Mouse (Mus musculus) heart, embryonic 14.5 days (tissue): ENCODE data around the gene Brsk2. TPM values are rescaled to one million over a fixed set of nuclear protein-coding genes. Genes with fewer than 3 reads are reported as not detected.
A peak's percentile ranks its signal among the peaks of the same experiment; 100 is the strongest.

ENCODE experiments used
- ATAC-seq: fragments of 200-750 bp; cut with Nextera tagmentation; 2 replicates; pipeline ENCODE4 v1.8.0; 2017; ENCODE audit warnings: low read depth, moderate TSS enrichment; ENCODE audit not compliant: insufficient number of reproducible peaks, insufficient read depth, low FRiP score
- H3K27ac ChIP-seq, 2 experiments: fragments of 200-500 bp in 1 of 2; fragments of 300-500 bp in 1 of 2; sonication (generic) in 1 of 2; replicated peaks in 1 of 2; 2 replicates each; pipeline ENCODE4 v1.5.1; 2012 to 2014; ENCODE audit warnings: low read depth in 2 of 2, low read length in 2 of 2, control low read depth in 1 of 2, mild to moderate bottlenecking in 1 of 2, mixed read lengths in 1 of 2; ENCODE audit not compliant: control insufficient read depth in 1 of 2, insufficient read depth in 1 of 2
- H3K27me3 ChIP-seq: fragments of 300-500 bp; sonication (generic); 2 replicates; pipeline ENCODE4 v1.6.1; 2014; ENCODE audit warnings: mild to moderate bottlenecking, low read length, control low read depth; ENCODE audit not compliant: control insufficient read depth, insufficient read depth
- H3K36me3 ChIP-seq: fragments of 300-500 bp; sonication (generic); 2 replicates; pipeline ENCODE4 v1.6.1; 2014; ENCODE audit warnings: mild to moderate bottlenecking, control low read depth, low read length, mixed read lengths; ENCODE audit not compliant: control insufficient read depth, insufficient read depth
- H3K4me1 ChIP-seq, 2 experiments: fragments of 200-500 bp in 1 of 2; fragments of 300-500 bp in 1 of 2; sonication (generic) in 1 of 2; 2 replicates each; pipeline ENCODE4 v1.6.1; 2012 to 2014; ENCODE audit warnings: low read length in 2 of 2, control low read depth in 1 of 2, mixed read lengths in 1 of 2; ENCODE audit not compliant: control insufficient read depth in 2 of 2, insufficient read depth in 2 of 2
- H3K4me2 ChIP-seq: fragments of 300-500 bp; sonication (generic); 2 replicates; pipeline ENCODE4 v1.6.1; 2014; ENCODE audit warnings: mild to moderate bottlenecking, low read length
- H3K4me3 ChIP-seq, 2 experiments: fragments of 200-500 bp in 1 of 2; fragments of 300-500 bp in 1 of 2; sonication (generic) in 1 of 2; 2 replicates each; pipeline ENCODE4 v1.5.1; 2012 to 2014; ENCODE audit warnings: low read length in 2 of 2, mild to moderate bottlenecking in 2 of 2, control low read depth in 1 of 2, low read depth in 1 of 2, moderate library complexity in 1 of 2; ENCODE audit not compliant: control insufficient read depth in 1 of 2, insufficient read depth in 1 of 2
- H3K9ac ChIP-seq: fragments of 300-500 bp; sonication (generic); 2 replicates; pipeline ENCODE4 v1.6.1; 2014; ENCODE audit warnings: mild to moderate bottlenecking, low read length
- H3K9me3 ChIP-seq: fragments of 300-500 bp; sonication (generic); 2 replicates; pipeline ENCODE4 v1.6.1; 2016; ENCODE audit warnings: low read length, control low read depth; ENCODE audit not compliant: control insufficient read depth
- WGBS: fragments of 180-500 bp; shearing (Covaris S2); extraction: QIAGEN DNeasy Blood & Tissue Kit; methylation state at CpG from one replicate; pipeline ENCODE4 v1.1.7; 2014; 5-methylcytosine and 5-hydroxymethylcytosine counted together
- polyA plus RNA-seq: library from polyadenylated mRNA; unstranded; fragments of >200 nt; fragmentation: Nextera tagmentation; extraction: Ambion mirVana; gene quantifications from 2 replicates; pipeline ENCODE4 v1.2.1, GENCODE M21; 2014

Brsk2 gene
- polyA plus RNA-seq = 0.27 and 0.69 TPM in 2 replicates

DNA sequence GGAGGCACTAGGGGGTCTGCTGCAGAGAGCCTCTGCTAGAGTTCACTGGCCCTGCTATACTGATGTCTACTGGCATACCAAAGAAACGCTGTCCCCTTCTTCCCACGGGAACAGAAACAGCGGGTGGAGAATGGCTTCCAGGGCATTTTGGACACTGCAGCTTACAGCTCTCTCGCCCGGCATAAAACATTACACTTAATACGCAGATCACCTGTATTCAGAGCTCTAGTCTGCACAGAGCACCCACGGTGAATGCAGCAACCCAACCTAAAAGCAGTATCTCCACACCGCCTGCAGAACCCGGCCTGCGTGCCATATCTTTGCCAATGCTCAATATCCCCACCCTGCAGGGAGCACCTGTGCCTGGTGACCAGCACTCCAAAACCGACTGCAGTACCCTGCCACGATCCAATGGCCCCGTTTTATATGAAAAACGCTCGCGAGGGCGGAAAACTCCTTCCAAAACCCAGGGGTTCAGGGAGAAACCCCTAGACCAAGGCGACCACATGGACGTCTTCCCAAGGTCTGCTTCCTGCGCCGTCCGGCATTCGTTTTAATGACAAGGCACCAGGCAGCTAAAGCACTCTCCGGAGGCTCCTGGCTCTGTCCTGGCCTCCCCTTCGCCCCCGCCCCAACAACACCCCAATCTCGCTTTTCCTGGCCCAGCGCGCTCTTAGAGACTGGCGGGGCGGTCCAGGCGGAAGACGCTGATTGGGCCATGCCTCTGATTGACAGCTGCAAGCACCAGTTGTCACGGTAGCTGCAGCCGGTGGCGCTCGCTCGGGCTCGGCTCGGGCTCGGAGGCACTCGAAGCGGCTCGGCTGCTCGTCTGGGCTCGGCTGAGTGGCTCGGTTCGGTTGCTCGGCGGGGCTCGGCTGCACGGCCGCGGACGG lies at the start of gene Brsk2:
TSS of gene Brsk2 (plus strand) at position 846 of the 893 bp plus-strand sequence.
- no peak within 1 kb of the TSS for H3K27ac ChIP-seq
- H3K4me2 ChIP-seq = peak within 1 kb of the TSS; percentile 91
- H3K9ac ChIP-seq = peak within 1 kb of the TSS; percentile 50
- WGBS = 2% methylated on average over 55 of the region's 55 CpGs
- no peaks in the 10 kb centered on the region for H3K36me3 ChIP-seq
- H3K9me3 ChIP-seq = 0 out of 2 replicates have a peak, but pooled peaks cover 3% of the 10 kb centered on the region
- H3K4me3 ChIP-seq = peak within 1 kb of the TSS; percentile 35 to 48
- ATAC-seq = peak; percentile 86
- H3K27me3 ChIP-seq = peaks cover 92% of the 10 kb centered on the region
- peaks cover 3 to 12% of the 10 kb centered on the region in 2 experiments; a peak in 3 of 4 replicates for H3K4me1 ChIP-seq

DNA sequence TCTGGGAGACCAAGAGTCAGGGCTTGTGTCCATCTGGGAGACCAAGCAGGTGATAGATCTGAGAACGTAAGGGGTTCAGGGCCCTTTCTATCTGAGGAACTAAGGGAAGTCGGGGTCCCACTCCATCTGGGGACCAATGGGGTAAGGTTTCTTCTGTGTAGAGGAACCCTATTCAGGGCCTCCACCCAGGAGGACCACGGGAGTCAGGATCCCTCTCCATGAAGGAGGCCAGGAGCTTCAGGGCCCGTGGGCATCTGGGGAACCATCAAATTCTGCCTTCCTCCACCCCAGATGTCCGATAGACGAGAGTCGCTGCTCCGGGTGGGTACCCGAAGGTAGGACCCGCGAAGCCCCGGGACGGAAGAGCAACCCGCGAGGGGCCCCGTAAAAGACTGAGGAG lies 47.7 kb upstream of the Brsk2 start:
- H3K9me3 ChIP-seq = no peaks in the 10 kb centered on the region
- H3K27ac ChIP-seq = peak overlapping the region; percentile 63 to 64
- no peaks in the 10 kb centered on the region for H3K36me3 ChIP-seq
- H3K4me3 ChIP-seq = peak overlapping the region; percentile 74 to 83
- H3K9ac ChIP-seq = peak overlapping the region; percentile 96
- H3K4me1 ChIP-seq = peaks cover 9 to 32% of the 10 kb centered on the region in 2 experiments
- peaks cover 18% of the 10 kb centered on the region for H3K27me3 ChIP-seq
- peak overlapping the region; percentile 95 for H3K4me2 ChIP-seq
- under 1% methylated on average over 16 of the region's 16 CpGs for WGBS
- ATAC-seq = peak; percentile 27

DNA sequence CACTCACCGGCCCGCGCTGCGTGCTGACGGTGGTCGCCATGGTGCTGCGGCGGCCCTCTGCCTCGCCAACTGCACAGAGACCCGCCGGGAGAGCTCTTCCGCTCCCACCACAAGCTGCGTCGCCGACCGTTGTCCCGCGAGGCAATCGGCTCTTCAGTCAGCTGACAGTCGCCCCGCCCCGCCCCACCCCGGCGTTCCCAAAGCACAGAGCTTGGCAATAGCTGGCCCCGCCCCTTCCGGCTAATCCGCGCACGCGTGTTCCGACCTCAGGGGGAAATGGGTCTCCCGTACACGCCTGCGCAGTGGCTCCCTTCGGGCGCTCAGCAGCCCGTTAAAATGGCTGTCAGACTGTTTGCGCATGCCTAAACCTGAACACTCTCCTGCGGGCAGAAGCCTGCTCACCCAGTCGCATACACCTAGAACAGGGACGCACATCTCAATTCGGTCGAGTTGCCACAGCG lies 47.3 kb upstream of the Brsk2 start:
- Histone ChIP-seq H3K9me3 (no peaks in the 10 kb centered on the region), H3K4me2 (peak overlapping the region; percentile 95), H3K4me3 (peak overlapping the region; percentile 74 to 83), H3K4me1 (peaks cover 8 to 29% of the 10 kb centered on the region in 2 experiments), H3K9ac (peak overlapping the region; percentile 96), H3K36me3 (no peaks in the 10 kb centered on the region), H3K27me3 (peaks cover 18% of the 10 kb centered on the region), H3K27ac (peak overlapping the region; percentile 64 to 77)
- under 1% methylated on average over 44 of the region's 44 CpGs for WGBS
- ATAC-seq = peak; percentile 98

DNA sequence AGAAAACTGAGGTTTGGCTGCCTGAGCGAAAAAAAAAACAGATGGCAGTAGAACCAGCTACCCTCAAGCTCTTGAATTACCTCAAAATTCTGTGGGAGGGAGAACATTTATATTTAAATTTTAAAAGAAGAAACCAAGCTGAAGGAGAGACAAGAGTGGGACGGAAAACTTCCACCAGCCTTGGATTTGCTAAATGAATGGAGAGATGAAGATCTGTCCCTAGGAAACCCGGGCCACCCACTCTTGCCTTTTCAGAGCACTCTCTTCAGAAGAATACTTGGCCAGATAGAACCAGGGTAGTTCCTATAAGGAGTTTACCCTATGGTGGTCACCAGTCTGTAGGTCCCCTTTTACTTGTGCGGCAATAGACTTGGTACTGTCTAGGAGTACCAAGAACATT lies 46.8 kb upstream of the Brsk2 start:
- Histone ChIP-seq H3K9ac (peak overlapping the region; percentile 76), H3K9me3 (no peaks in the 10 kb centered on the region), H3K4me1 (peaks cover 7 to 29% of the 10 kb centered on the region in 2 experiments), H3K4me3 (peak overlapping the region; percentile 74 to 83), H3K4me2 (peak overlapping the region; percentile 79), H3K36me3 (no peaks in the 10 kb centered on the region), H3K27me3 (peaks cover 22% of the 10 kb centered on the region), H3K27ac (peak overlapping the region in 1 of 2 experiments; percentile 77; a peak in 2 of 4 replicates)
- WGBS = 69% methylated on average over 4 of the region's 4 CpGs
- ATAC-seq = no peak

DNA sequence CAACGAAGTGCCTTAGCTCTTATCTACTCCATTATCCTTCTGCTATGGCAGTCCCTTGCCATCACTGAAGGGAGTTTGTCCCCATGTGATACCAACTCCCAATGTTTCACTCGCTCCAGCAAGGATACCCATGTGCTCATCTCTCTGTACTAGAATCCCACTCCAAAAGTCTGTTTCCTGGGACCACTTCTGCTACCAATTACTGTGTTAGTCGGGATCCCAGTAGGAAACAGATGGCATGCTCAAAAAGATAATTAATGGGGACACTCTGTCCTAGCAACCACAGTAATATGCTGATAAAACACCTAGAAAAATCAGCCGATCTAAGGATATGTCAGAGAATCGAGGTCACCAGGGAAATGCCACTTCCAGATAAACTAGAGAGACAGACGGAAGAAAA lies 41.0 kb upstream of the Brsk2 start:
- H3K4me3 ChIP-seq = no peak overlapping the region
- WGBS = 62% methylated on average over 6 of the region's 6 CpGs
- H3K9me3 ChIP-seq = no peaks in the 10 kb centered on the region
- ATAC-seq = no peak
- H3K4me1 ChIP-seq = no peaks in the 10 kb centered on the region
- H3K27ac ChIP-seq = no peak overlapping the region
- no peaks in the 10 kb centered on the region for H3K36me3 ChIP-seq
- H3K9ac ChIP-seq = no peak overlapping the region
- no peak overlapping the region for H3K4me2 ChIP-seq
- peaks cover 42% of the 10 kb centered on the region for H3K27me3 ChIP-seq

DNA sequence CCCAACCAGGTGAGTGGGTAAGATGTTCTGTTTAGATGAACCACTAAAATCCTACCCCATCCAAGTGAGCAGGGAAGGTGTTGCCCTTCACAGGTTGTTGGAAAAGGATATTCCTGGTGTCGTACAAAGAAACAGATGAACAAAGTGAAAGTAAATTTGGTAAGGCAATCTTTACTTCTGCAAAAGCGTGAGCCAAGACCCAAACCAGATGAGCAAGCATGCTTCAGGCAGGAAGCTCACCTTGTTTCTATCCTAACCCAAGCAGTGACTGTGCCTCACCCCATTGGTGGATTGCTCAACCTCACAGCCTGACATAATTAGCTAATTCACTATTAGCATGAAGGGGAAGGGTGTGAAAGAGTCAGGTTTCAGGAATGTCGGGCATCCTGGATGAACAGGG lies 38.2 kb upstream of the Brsk2 start:
- no peak overlapping the region for H3K4me3 ChIP-seq
- 64% methylated on average over 3 of the region's 3 CpGs for WGBS
- no peaks in the 10 kb centered on the region for H3K4me1 ChIP-seq
- no peak overlapping the region for H3K9ac ChIP-seq
- H3K4me2 ChIP-seq = no peak overlapping the region
- ATAC-seq = no peak
- no peaks in the 10 kb centered on the region for H3K9me3 ChIP-seq
- H3K27ac ChIP-seq = no peak overlapping the region
- peaks cover 29% of the 10 kb centered on the region for H3K27me3 ChIP-seq
- H3K36me3 ChIP-seq = no peaks in the 10 kb centered on the region

DNA sequence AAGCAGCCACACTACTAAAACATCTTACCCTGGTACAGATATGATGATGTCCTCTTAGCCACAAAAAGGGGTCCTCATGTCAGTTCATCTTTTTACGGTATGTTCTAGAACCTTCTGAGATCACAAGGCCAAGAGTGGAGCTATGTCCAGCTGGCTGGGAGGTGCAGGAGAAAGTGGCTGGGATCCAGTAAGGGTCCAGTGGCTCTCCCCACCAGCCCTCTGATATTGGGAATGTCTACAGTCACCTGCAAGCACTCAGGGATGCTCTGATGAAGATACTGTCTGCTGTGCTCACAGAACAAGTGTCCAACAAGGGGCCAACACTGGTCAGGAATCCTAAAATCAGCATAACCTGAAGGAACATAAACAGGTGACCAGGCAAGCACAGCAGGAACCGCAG lies 31.1 kb upstream of the Brsk2 start, which contains the start of gene Tollip:
TSS of gene Tollip (minus strand) at position 101 of the 400 bp plus-strand sequence.
- Histone ChIP-seq H3K27ac (no peak within 1 kb of the TSS), H3K9me3 (no peaks in the 10 kb centered on the region), H3K9ac (no peak within 1 kb of the TSS), H3K4me2 (no peak within 1 kb of the TSS), H3K4me1 (no peaks in the 10 kb centered on the region), H3K4me3 (no peak within 1 kb of the TSS), H3K27me3 (0 out of 2 replicates have a peak, but pooled peaks cover under 1% of the 10 kb centered on the region), H3K36me3 (no peaks in the 10 kb centered on the region)
- ATAC-seq = no peak
- WGBS = 91% methylated on average over 2 of the region's 2 CpGs
